Mouse (Mus musculus): ENCODE data around the gene Tfrc. TPM values are rescaled to one million over a fixed set of nuclear protein-coding genes. Genes with fewer than 3 reads are reported as not detected.

Gene Tfrc
- polyA plus RNA-seq, 1 experiment from 2014 or later = 23.7 TPM

DNA sequence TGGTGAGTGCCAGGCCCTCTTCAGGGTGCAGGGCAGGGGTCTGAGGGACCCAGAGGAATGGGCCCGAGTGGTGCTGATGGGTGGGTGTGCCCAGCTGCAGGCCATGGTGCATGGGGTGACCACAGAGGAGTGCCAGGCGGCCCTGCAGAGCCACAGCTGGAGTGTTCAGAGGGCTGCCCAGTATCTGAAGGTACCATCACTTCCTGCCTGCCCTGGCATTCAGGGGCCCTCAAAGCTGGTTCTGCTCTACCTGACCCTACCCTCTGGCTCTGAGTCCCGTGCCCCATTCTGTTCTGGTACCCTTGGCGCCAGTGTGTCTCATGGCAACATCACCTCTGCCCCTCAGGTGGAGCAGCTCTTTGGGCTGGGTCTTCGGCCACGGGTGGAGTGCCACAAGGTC lies 72.1 kb downstream of the Tfrc start:
- Histone ChIP-seq H3K27me3 (replicated peaks; ENCODE audit: control insufficient read depth, insufficient read depth, low read length) (no peaks in the 10 kb centered on the region), H3K36me3 (ENCODE audit: control insufficient read depth, insufficient read depth) (peaks cover 42% of the 10 kb centered on the region)

DNA sequence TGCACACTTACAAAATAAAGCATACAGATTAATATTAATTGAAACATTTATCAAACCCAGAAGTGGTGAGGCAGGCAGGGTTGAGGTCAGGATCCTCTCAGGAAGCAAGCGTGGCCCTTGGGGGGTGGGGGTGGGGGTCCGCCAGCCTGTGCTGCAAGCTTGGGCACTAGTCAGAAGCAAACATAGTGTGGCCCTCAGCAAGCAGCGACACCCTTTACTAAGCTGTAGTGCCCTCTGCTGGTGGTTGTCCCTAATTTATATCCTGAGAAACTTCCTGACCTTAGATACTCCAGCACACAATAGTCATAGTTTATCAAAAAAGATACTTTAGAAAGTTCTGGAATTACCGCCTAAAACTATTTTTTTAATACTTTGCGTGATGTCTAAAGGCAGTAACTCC lies 73.5 kb downstream of the Tfrc start:
- H3K9me3 ChIP-seq (ENCODE audit: control insufficient read depth) = no peaks in the 10 kb centered on the region
- no peak overlapping the region for H3K9ac ChIP-seq (ENCODE audit: low read depth, low read length)
- no peaks in the 10 kb centered on the region for H3K27me3 ChIP-seq (replicated peaks; ENCODE audit: control insufficient read depth, insufficient read depth, low read length)
- H3K36me3 ChIP-seq (ENCODE audit: control insufficient read depth, insufficient read depth) = peaks cover 31% of the 10 kb centered on the region
- no peak overlapping the region for H3K4me2 ChIP-seq (replicated peaks; ENCODE audit: low read depth)
- H3K27ac ChIP-seq (ENCODE audit: low read depth, low read length) = no peak overlapping the region
- no peak overlapping the region for H3K4me3 ChIP-seq (ENCODE audit: low read depth, low read length)
- ATAC-seq = no peak
- WGBS = 26% methylated on average over 5 of the region's 5 CpGs
- no peaks in the 10 kb centered on the region; the same call in 1 of the 2 replicates for H3K4me1 ChIP-seq (replicated peaks; ENCODE audit: control insufficient read depth, insufficient read depth, low read length)
- peak; percentile 87 for TF ChIP-seq CTCF (IDR thresholded peaks at IDR 0.05; ENCODE audit: low read depth)

More for the DNA sequence above, 72.1 kb downstream of the Tfrc start:
- WGBS = 89% methylated on average over 6 of the region's 6 CpGs
- no peak overlapping the region for H3K27ac ChIP-seq (ENCODE audit: low read depth, low read length)
- H3K4me2 ChIP-seq (replicated peaks; ENCODE audit: low read depth) = no peak overlapping the region
- TF ChIP-seq CTCF (IDR thresholded peaks at IDR 0.05; ENCODE audit: low read depth) = no peak
- no peaks in the 10 kb centered on the region for H3K9me3 ChIP-seq (ENCODE audit: control insufficient read depth)
- no peak overlapping the region for H3K4me3 ChIP-seq (ENCODE audit: low read depth, low read length)
- H3K9ac ChIP-seq (ENCODE audit: low read depth, low read length) = no peak overlapping the region
- no peaks in the 10 kb centered on the region; the same call in 1 of the 2 replicates for H3K4me1 ChIP-seq (replicated peaks; ENCODE audit: control insufficient read depth, insufficient read depth, low read length)
- no peak for ATAC-seq

Other genes with a start within 250 kb of the Tfrc start
- gene Tm4sf19, start 208.4 kb upstream of the Tfrc start, polyA plus RNA-seq (2015; fragmentation: Nextera tagmentation; extraction: Ambion mirVana) = not detected in 2 replicates
- gene Tctex1d2, start 189.2 kb upstream of the Tfrc start, polyA plus RNA-seq (2015; fragmentation: Nextera tagmentation; extraction: Ambion mirVana) = 29.4 and 30.2 TPM in 2 replicates
- gene Pcyt1a, start 178.0 kb upstream of the Tfrc start, polyA plus RNA-seq (2015; fragmentation: Nextera tagmentation; extraction: Ambion mirVana) = 114 and 120 TPM in 2 replicates
- 292 and 346 TPM in 2 replicates for gene Slc51a, start 121.0 kb upstream of the Tfrc start, polyA plus RNA-seq (2015; fragmentation: Nextera tagmentation; extraction: Ambion mirVana)
- gene Zdhhc19, start 112.7 kb upstream of the Tfrc start, polyA plus RNA-seq (2015; fragmentation: Nextera tagmentation; extraction: Ambion mirVana) = 3.8 and 4.7 TPM in 2 replicates
- gene Tnk2, start 35.0 kb downstream of the Tfrc start, polyA plus RNA-seq (2015; fragmentation: Nextera tagmentation; extraction: Ambion mirVana) = 8.0 and 9.6 TPM in 2 replicates
- gene Muc4, start 127.0 kb downstream of the Tfrc start, polyA plus RNA-seq (2015; fragmentation: Nextera tagmentation; extraction: Ambion mirVana) = 0.95 and 1.0 TPM in 2 replicates
- gene Muc20, start 188.5 kb downstream of the Tfrc start, polyA plus RNA-seq (2015; fragmentation: Nextera tagmentation; extraction: Ambion mirVana) = not detected in 2 replicates
- gene Smbd1, start 201.6 kb downstream of the Tfrc start, polyA plus RNA-seq (2015; fragmentation: Nextera tagmentation; extraction: Ambion mirVana) = 2.3 and 3.2 TPM in 2 replicates